Mouse (Mus musculus) gastrocnemius, adult 2 months (tissue): Measurements from ENCODE around the gene Nfam1. TPM values are rescaled to one million over a fixed set of nuclear protein-coding genes. Genes with fewer than 3 reads are reported as not detected.

Source experiments
- DNase-seq: peaks from one replicate; pipeline ENCODE4 v3.0.0; 2022
- H3K27ac ChIP-seq: fragments of 200-600 bp; 2 replicates; pipeline ENCODE4 v1.8.1; 2022; ENCODE audit warnings: mild to moderate bottlenecking
- H3K4me3 ChIP-seq: fragments of 200-600 bp; 2 replicates; pipeline ENCODE4 v1.8.1; 2022; ENCODE audit warnings: mild to moderate bottlenecking, moderate library complexity
- CTCF ChIP-seq: fragments of 200-600 bp; IDR thresholded peaks from 2 replicates; pipeline ENCODE4 v1.8.1; 2022; ENCODE audit warnings: antibody characterized with exemption, mild to moderate bottlenecking, moderate library complexity
- intact Hi-C: fragments of 180-260 bp; cut with DNase I; formaldehyde crosslinking; loops from one replicate; pipeline ENCODE4 v1.15.1; 2025
- total RNA-seq, 2 experiments: library from RNA; stranded (reverse); gene quantifications; 2 replicates each; pipeline ENCODE4 v1.2.3; 2021

Gene Nfam1
- total RNA-seq, 2 experiments from 2014 or later, result 0.41 to 0.98 TPM

DNA sequence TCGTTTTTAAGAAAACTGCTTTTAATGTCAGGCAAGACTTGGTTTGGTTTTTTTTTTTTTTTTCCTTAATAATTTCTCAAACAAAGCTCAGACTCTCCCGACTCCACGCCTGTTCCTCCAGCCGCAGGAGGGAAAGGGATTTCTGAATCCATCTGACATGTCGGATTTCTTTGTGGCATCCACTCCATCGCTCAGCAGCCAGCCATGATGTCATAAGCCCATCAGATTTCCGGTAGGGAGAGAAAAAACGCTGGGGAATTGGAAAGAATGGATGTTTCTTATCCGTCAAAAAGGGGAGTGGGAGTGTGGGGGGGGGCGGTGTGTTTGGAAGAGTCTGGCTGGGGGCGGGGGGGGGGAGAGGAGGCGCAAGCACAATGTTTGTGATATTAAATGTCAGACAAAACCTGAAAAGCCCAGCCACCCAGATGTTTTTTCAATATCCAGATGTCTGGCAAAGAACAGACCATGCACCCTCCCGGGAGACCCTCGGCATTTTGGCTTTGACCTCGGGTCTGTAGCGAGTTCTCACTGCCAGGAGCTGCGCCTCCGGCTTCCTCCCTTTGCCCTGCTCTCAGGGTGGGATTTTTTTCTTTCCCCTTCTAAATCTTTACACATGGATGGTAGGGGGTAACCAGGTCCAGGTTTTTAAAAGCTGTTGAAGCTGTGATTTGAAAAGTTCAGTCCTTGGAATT is 50.2 kb downstream of the Nfam1 start:
- Histone ChIP-seq H3K4me3 (peak overlapping the region; percentile 29), H3K27ac (peak overlapping the region; percentile 16; the same call in 1 of the 2 replicates)
- DNase-seq, result peak; percentile 79
- TF ChIP-seq CTCF, result no peak
- intact Hi-C loops, result no loop called here

DNA sequence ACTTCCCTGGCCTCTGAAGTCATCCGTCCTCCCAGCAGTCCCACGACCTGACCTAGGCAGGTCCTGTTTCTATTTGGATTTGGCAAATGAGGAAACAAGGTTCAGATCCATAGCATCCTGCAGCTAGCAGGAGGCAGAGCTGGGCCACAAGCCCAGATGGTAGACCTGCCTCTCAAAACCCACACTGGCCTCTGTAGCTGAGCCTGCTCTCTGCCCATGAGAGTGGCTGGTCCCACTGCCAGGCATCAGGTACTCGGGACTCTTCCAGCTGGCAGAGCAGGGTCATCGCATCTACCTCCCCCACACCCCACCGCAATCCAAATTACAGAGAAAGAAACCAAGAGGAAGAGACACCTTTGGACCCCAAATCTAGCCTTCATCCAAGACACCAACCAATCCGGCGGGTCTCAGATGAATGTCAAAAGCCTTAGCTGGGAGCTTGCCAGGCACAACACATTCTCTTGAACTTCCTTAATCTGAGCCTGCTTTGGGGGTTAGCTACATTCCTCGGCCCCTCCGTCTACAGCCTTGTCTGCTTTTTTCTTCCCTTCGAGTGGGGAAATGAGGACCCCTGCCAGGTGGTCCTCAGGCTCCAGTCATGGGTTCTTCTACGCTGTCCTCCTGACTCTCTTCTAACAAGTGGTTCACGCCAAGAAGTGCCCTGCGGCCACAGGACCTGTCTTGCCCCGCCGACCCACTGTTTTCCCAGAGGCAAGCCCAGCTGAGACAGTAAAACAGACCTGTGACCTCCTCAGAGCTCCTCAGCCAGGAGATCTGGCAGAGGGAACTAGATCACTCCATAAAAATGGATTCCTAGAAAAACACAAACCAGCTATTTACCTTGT is 51.2 kb downstream of the Nfam1 start:
- intact Hi-C loops, result no loop called here
- Histone ChIP-seq H3K27ac (peak overlapping the region; percentile 16; the same call in 1 of the 2 replicates), H3K4me3 (peak overlapping the region; percentile 13; the same call in 1 of the 2 replicates)
- no peak for TF ChIP-seq CTCF
- DNase-seq, result no peak

DNA sequence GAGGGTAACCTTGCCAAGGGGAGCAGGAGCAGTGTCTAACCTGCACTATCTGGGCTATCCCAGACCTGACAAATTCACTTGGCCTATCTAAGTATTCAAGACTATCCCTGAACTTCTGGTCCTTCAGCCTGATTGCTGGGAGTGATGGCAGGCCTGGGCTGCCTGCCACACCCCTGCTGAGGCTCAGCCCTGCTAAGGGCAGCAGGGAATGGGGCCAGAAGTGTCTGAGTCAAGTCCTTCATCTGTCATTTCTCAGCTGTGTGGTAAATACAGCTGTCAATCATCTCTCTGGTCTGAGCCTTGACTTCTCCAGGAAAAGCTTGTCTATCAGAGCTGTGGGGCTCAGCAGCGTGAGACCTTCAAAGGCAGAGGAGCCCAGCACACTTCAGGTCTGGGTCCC is 53.6 kb downstream of the Nfam1 start:
- intact Hi-C loops, result no loop called here
- no peak for TF ChIP-seq CTCF
- Histone ChIP-seq H3K27ac (no peak overlapping the region), H3K4me3 (no peak overlapping the region)
- DNase-seq, result no peak

DNA sequence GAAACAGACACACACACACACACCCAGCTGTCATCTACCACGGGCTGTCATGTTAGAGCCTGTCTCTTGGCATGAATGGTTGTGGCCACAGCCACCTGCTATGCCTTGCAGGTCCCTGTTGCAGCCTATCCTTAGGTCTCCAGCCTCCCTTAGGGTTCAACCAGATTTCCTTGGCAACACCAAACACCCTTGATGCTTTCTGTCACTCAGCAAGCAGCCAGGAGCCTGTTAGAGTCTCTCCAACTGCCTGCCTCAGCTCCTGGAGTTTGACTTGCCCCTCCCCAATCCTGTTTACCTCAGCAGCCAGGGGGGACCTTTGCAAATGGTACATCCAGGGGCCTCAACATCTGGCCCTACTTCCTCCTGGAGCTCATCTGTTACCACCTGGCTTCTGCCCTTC is 58.6 kb downstream of the Nfam1 start:
- no peak overlapping the region for H3K4me3 ChIP-seq
- intact Hi-C loops, result no loop called here
- H3K27ac ChIP-seq, result no peak overlapping the region
- no peak for TF ChIP-seq CTCF
- no peak for DNase-seq

DNA sequence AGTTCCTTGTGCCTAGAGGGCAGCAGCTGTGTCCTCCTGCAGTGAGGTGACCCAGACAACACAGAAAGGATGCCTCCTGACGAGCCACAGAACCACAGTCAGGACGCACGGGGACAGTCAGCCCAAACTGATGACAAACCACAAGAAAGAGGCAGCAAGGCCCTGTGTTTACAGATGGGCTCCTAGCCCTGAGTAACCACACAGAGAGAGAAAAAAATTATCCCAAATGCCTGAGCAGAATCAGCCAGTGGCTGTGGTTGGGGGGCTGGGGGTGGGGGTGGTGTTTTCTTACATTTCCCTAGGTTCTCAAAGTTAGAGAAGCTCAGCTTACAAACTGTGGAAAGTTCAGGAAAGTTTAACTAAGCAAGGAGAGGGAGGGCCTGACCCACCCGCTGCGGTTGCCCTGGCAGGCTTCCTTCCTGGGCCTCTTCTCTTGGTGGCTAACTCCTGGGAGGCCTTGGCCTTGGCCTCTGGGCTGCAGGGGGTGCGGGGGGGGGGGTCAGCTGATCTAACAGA is 63.8 kb downstream of the Nfam1 start:
- DNase-seq, result no peak
- intact Hi-C loops, result no loop called here
- H3K27ac ChIP-seq, result no peak overlapping the region
- TF ChIP-seq CTCF, result no peak
- no peak overlapping the region for H3K4me3 ChIP-seq

DNA sequence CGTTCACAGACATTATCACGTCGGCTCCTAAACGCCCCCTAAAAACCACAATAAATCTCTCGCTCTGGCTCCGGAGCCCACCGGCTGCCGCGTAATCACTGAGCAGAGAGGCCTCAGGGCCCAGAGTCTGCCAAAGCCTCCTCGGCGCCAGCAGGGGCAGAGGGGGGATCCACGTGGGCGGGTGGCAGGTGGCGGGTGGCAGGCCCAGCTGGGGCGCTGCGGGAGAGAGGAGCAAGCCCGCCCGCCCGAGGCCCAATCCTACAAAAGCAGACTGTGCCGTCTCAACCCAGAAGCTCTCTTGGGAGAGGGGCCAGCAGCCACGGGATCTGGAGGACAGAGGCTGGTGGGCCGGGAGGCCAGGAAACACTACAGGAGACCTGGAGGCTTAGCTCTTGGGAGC is 64.7 kb downstream of the Nfam1 start:
- H3K27ac ChIP-seq, result no peak overlapping the region
- H3K4me3 ChIP-seq, result peak overlapping the region; percentile 30; the same call in 1 of the 2 replicates
- intact Hi-C loops, result no loop called here
- no peak for DNase-seq
- TF ChIP-seq CTCF, result no peak

DNA sequence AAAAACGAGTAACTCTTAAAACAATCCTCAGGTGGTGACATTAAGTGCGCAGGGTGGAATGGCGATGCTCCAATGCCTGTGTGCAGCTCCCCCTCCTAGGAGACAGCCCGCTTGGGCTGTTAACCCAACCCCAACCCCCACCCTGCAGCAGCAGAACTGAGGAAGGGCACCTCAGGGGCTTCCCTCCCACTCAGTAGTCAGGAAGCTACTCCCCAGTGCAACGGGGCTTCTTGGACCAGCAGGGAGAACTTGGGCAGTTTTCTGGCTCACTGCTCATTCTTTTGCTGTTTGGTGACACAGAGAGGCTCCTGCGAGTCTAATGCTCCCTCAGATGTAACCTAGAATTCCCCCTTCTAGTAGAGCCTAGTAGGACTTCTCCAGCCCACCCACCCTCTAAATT is 65.2 kb downstream of the Nfam1 start:
- Histone ChIP-seq H3K4me3 (no peak overlapping the region), H3K27ac (no peak overlapping the region)
- intact Hi-C loops, result no loop called here
- TF ChIP-seq CTCF, result no peak
- no peak for DNase-seq

DNA sequence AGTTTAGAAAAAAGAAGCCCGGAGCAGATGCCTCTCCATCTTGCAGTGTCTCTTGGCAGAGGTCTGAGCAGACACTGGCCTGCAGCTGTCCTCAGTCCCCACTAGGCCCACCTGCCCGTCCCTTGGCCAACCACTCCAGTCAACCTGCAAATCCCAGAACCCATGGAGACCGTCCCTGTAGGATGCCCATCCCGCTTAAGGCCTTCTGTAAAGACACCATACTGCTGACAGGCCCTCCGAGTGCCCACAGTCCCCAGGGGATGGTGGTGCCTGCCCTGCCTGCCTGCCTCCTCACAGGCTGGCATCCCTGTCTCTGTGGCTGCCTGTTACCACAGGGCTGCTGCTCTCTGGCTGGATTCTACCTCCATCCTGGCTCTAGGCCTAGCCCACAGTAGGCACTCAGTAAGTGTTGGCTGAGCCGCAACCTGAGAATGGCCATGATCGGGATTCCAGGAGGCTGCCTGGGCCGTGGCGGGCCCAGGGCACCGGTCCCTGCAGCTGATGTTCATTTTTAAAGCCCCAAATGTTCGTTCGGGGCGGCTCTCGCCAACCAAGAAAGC is 68.8 kb downstream of the Nfam1 start:
- peak overlapping the region; percentile 62; the same call in 1 of the 2 replicates for H3K4me3 ChIP-seq

DNA sequence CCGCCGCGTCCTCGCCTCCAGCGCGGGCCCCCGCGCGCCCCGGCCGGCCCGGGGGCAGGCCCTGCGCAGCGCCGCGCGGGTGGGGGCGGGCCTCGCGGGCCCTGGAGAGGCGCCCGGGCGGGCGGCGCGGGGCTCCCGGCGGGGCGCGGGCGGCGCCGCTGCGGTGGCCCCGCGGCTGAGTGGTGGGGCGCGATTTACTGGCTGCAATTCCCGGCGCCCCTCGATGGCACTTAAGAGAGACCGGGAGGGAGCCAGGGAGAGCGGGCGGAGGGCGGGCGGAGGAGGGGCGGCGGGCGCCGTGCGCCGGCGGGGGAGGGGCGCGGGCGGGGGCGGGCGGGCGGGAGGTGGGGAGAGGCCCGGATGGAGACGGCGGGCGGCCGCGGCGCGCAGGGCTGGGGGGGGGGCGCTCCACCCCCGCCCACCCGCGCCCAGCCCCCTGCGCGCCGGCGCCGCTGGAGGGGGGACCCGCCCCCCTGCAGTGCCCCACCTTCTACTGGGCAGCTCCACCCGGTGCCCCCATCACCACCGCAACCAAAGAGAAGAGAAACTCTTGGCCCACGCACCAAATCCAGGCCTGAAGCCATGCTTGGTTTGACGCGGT is 69.5 kb downstream of the Nfam1 start:
- no peak for DNase-seq
- no peak overlapping the region for H3K27ac ChIP-seq
- peak overlapping the region; percentile 62 for H3K4me3 ChIP-seq

More for the DNA sequence above, 68.8 kb downstream of the Nfam1 start:
- DNase-seq, result no peak
- intact Hi-C loops, result no loop called here
- no peak for TF ChIP-seq CTCF
- H3K27ac ChIP-seq, result no peak overlapping the region

DNA sequence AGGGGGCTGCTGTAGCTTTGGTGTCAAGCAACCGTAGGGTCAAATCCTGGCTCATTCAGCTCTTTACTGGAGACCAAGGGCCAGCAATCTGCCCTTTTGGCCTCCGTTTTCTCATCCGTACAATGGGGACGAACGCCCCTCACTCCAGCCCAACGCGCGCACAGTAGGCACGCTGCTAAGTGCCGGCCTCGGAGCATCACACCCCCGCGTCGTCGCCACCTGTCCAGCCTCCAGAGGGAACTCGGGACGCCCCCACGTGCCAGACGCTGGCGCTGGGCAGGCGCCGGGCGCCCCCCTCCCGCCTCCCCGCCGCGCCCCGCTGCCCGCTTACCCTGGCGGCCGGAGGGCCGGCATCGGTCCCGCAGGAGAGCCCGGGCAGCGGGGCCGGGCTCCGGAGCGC is 70.0 kb downstream of the Nfam1 start:
- H3K27ac ChIP-seq, result no peak overlapping the region
- no peak for TF ChIP-seq CTCF
- intact Hi-C loops, result no loop called here
- H3K4me3 ChIP-seq, result peak overlapping the region; percentile 72
- DNase-seq, result no peak

More for the DNA sequence above, 69.5 kb downstream of the Nfam1 start:
- intact Hi-C loops, result no loop called here
- TF ChIP-seq CTCF, result no peak

DNA sequence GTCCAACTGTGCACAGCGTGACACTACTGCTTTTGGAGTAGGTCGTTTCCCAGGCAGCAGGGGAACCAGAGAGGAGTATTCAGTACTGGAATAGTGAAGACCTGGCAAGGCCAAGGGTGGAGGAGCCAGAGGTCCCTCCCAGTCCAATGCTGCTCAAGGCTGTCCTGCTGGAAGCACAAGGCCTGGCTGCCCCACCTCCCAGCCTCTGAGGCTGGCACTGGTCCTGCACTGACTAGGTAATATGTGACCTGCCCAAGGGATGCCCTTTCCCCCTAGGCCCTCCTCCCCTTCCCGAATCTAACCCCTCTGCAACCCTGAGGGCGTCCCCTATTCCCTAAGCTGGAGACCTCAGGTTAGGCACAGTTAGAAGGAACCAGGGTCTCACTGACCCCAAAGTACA is 70.6 kb downstream of the Nfam1 start:
- intact Hi-C loops, result no loop called here
- H3K27ac ChIP-seq, result no peak overlapping the region
- DNase-seq, result peak; percentile 47

DNA sequence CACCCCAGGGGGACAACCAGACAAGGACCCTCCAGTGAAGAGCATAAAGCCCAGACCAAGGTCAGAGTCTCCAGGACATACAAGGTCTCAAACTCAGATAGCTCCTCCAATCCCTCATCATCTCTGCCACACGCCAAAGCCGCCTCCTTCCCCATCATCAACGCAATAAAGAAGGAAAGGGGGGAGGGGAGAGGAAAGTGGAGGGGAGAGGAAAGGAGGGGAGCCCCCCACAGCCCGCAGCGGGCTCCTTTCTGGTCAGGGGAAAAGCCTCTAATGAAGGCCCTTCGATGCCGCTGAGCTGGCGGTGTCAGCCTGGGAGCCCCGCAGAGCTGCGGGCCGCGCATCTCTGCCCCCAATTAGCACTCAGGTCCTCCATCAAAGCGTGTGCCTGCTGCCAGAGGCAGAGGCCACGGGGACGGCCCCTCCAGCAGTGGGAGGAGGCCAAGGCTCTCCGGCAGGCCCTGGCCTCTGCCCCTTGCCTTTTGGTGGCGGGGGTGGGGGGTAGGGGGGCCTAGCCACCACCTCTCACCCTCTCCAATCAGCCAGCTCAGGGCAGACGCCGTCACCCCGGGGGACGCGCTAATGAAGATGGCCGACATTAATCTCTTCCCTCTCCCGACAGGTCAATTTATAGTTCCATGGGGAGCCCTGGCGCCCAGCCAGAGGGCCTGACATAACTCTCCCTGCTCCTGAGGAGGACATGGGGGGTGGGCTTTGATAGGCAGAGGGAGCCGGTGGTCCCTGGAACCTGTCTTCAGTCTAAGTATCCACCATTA is 72.1 kb downstream of the Nfam1 start:
- Histone ChIP-seq H3K4me3 (no peak overlapping the region), H3K27ac (no peak overlapping the region)
- TF ChIP-seq CTCF, result no peak
- intact Hi-C loops, result no loop called here
- no peak for DNase-seq

More for the DNA sequence above, 70.6 kb downstream of the Nfam1 start:
- no peak for TF ChIP-seq CTCF
- H3K4me3 ChIP-seq, result peak overlapping the region; percentile 72
